17 mouse cellular contexts compared by ENCODE assay signal in genomic region chr3:84181717-84182116, GRCm38 (mm10). TPM values are rescaled to one million over a fixed set of nuclear protein-coding genes. Genes with fewer than 3 reads are reported as not detected.
DNase-seq lines count a peak whose midpoint lies in the region; TF ChIP-seq lines count a peak whose summit lies in the region.
"Had no signal": no experiment of that assay in that cellular context is flagged by ENCODE, and none has a peak within 500 bp of the region (broad histone marks: within the 10 kb centered on the region; RNA-seq: fewer than 3 reads in every experiment).

No protein-coding gene starts in this region.

- TF ChIP-seq EP300 in ES-Bruce4 (IDR thresholded peaks at IDR 0.05; ENCODE audit: insufficient read depth, low read depth, low read length), result peak; percentile 92

- intact Hi-C loops in left cerebral cortex, postnatal 36 days (cut with DNase I), result no loop called here

- no peaks in the 10 kb centered on the region for H3K27me3 ChIP-seq in ES-Bruce4 (ENCODE audit: control insufficient read depth, insufficient read depth, low read length, poor library complexity, severe bottlenecking)
- H3K27me3 ChIP-seq: embryonic facial prominence, embryonic 13.5 days; forebrain, embryonic 15.5 days; heart, embryonic 12.5 days; hindbrain, embryonic 15.5 days had no signal

- peak overlapping the region; percentile 4; the same call in 1 of the 2 replicates for H3K27ac ChIP-seq in layer of hippocampus, adult 2 months
- H3K27ac ChIP-seq in ES-Bruce4 (ENCODE audit: insufficient read depth, low read length) (peak overlapping the region; percentile 100), ES-E14 (ENCODE audit: insufficient read depth, low read depth, low read length, poor library complexity, severe bottlenecking) (peak overlapping the region; percentile 97)
- H3K27ac ChIP-seq: embryonic facial prominence, embryonic 13.5 days; hindbrain, embryonic 15.5 days had no signal

- H3K36me3 ChIP-seq in ES-Bruce4 (ENCODE audit: control insufficient read depth, insufficient read depth, low read length, poor library complexity, severe bottlenecking), result no peaks in the 10 kb centered on the region
- H3K36me3 ChIP-seq in ES-E14 (ENCODE audit: control insufficient read depth, insufficient read depth, low read length, poor library complexity, severe bottlenecking), result peaks cover 2% of the 10 kb centered on the region; the same call in 1 of the 2 replicates

- in situ Hi-C loops in ES-E14 (cut with MboI; ENCODE audit: low sequenced_read_pairs in 2 of 2, unreplicated experiment in 2 of 2), result loop anchor here in 1 of 2 experiments (5.0 kb wide), 1 partner anchor 36 kb away; no protein-coding TSS in a partner anchor

- DNase-seq in layer of hippocampus, adult 2 months (ENCODE audit: low spot score in 2 of 2), result no peak
- no peak for DNase-seq in layer of hippocampus, adult 18-20 months (ENCODE audit: low spot score in 2 of 2)
- DNase-seq in ES-E14 (ENCODE audit: low read depth, low spot score), result peak; percentile 72
- no peak for DNase-seq in adrenal gland, postnatal 25 days
- DNase-seq in left cerebral cortex, postnatal 36 days (ENCODE audit: low spot score in 2 of 2), result no peak
- DNase-seq: cerebellum, adult 18-20 months; cerebellum, adult 9-11 months; cerebellum, postnatal 36 days; gastrocnemius, postnatal 10 days; heart, adult 18-20 months had no signal

- H3K4me3 ChIP-seq in layer of hippocampus, adult 2 months, result no peak overlapping the region
- peak overlapping the region; percentile 24; the same call in 1 of the 2 replicates for H3K4me3 ChIP-seq in ES-Bruce4 (ENCODE audit: low read depth, low read length)
- H3K4me3 ChIP-seq in ES-E14 (ENCODE audit: insufficient read depth in 1 of 2, low read depth in 1 of 2, low read length in 2 of 2, poor library complexity in 1 of 2, severe bottlenecking in 1 of 2), result no peak overlapping the region
- H3K4me3 ChIP-seq: embryonic facial prominence, embryonic 13.5 days; forebrain, embryonic 15.5 days; heart, embryonic 12.5 days; hindbrain, embryonic 10.5 days; hindbrain, embryonic 15.5 days had no signal

- no peaks in the 10 kb centered on the region for H3K9me3 ChIP-seq in ES-Bruce4 (replicated peaks; ENCODE audit: control insufficient read depth, insufficient read depth, low read length, poor library complexity, severe bottlenecking)
- H3K9me3 ChIP-seq in ES-E14 (ENCODE audit: control insufficient read depth, insufficient read depth, low read depth, low read length), result no peaks in the 10 kb centered on the region
- H3K9me3 ChIP-seq: embryonic facial prominence, embryonic 13.5 days; forebrain, embryonic 15.5 days; heart, embryonic 12.5 days; hindbrain, embryonic 10.5 days; hindbrain, embryonic 15.5 days had no signal

- H3K9ac ChIP-seq in ES-Bruce4 (ENCODE audit: low read depth, poor library complexity, severe bottlenecking), result no peak overlapping the region
- H3K9ac ChIP-seq in ES-E14 (ENCODE audit: insufficient read depth, low read depth, low read length, poor library complexity, severe bottlenecking), result no peak overlapping the region
- H3K9ac ChIP-seq: embryonic facial prominence, embryonic 13.5 days; forebrain, embryonic 15.5 days; heart, embryonic 12.5 days; hindbrain, embryonic 15.5 days had no signal

- no peak for TF ChIP-seq CTCF in layer of hippocampus, adult 2 months (conservative IDR thresholded peaks at IDR 0.05)
- TF ChIP-seq CTCF in ES-Bruce4 (IDR thresholded peaks at IDR 0.05; ENCODE audit: low read depth, low read length), result no peak

- no peak for TF ChIP-seq POLR2A in ES-Bruce4 (IDR thresholded peaks at IDR 0.05; ENCODE audit: insufficient read depth, low read length)

- H3K4me1 ChIP-seq in ES-Bruce4 (ENCODE audit: control insufficient read depth, insufficient read depth, low read length), result peaks cover 5% of the 10 kb centered on the region
- peaks cover 12 to 17% of the 10 kb centered on the region in 2 experiments for H3K4me1 ChIP-seq in ES-E14 (ENCODE audit: control insufficient read depth in 2 of 2, insufficient read depth in 2 of 2, low read length in 2 of 2, poor library complexity in 1 of 2)
- H3K4me1 ChIP-seq: embryonic facial prominence, embryonic 13.5 days; heart, embryonic 12.5 days had no signal

TF ChIP-seq in ES-E14, 5 proteins besides CTCF, POLR2A, EP300 and RAD21:
- TF ChIP-seq CHD2 (IDR thresholded peaks at IDR 0.05; ENCODE audit: low read depth, low read length) (peak; percentile 58; the same call in 1 of the 2 replicates), HCFC1 (IDR thresholded peaks at IDR 0.05; ENCODE audit: borderline replicate concordance, insufficient read depth, low read length) (no peak), MAFK (IDR thresholded peaks at IDR 0.05; ENCODE audit: insufficient read depth, low read depth, low read length) (0 out of 2 replicates have a peak, but pooled peaks have one; percentile 22), ZNF384 (IDR thresholded peaks at IDR 0.05; ENCODE audit: low read depth, low read length) (no peak)

RNA-seq across cellular contexts. Expression of gene Gm6525, which starts 7.8 kb away (rescaled TPM):
- total RNA-seq in layer of hippocampus, adult 2 months (2021), result not detected
- not detected for total RNA-seq in layer of hippocampus, adult 18-20 months (2021)
- 0.93 TPM in 1 of 2 replicates, not detected in the other for polyA plus RNA-seq in ES-Bruce4 (2011; ENCODE audit: insufficient read depth, insufficient read length, low read depth, missing spikeins)
- 0.27 and 0.48 TPM in 2 replicates for total RNA-seq in ES-E14 (2012; rRNA removed)
- total RNA-seq in adrenal gland, postnatal 25 days (2021), result 0.30 TPM in 1 of 2 replicates, not detected in the other
- total RNA-seq in left cerebral cortex, postnatal 36 days (2021), result not detected
- total RNA-seq: heart, adult 18-20 months; heart, postnatal 25 days had no signal
- polyA plus RNA-seq: heart, embryonic 12.5 days had no signal

RNA-seq across cellular contexts. Expression of gene Mnd1, which starts 26.1 kb away (rescaled TPM):
- 1 to 10 TPM; 1.8 to 2.9 TPM for total RNA-seq in layer of hippocampus, adult 2 months (2021)
- 1 to 10 TPM in 1 of 2 experiments, under 1 TPM in 1; 0.99 to 1.7 TPM for total RNA-seq in layer of hippocampus, adult 18-20 months (2021)
- polyA plus RNA-seq in ES-Bruce4 (2011; ENCODE audit: insufficient read depth, insufficient read length, low read depth, missing spikeins), result 43.8 and 50.7 TPM in 2 replicates
- 28.1 and 31.9 TPM in 2 replicates for total RNA-seq in ES-E14 (2012; rRNA removed)
- 18.7 and 18.8 TPM in 2 replicates for total RNA-seq in adrenal gland, postnatal 25 days (2021)
- 1 to 10 TPM; 1.6 to 2.1 TPM for total RNA-seq in left cerebral cortex, postnatal 36 days (2021)

Comparison
In these comparisons a context has a peak if more than half of its experiments do, and no peak if none do; other contexts are left out.
1. H3K27ac ChIP-seq: peak in every context shown above with its lines; median percentile 100 in ES-Bruce4; 97 in ES-E14; 4 in layer of hippocampus, adult 2 months.